Mouse (Mus musculus): Measurements from ENCODE around the gene Pex26. TPM values are rescaled to one million over a fixed set of nuclear protein-coding genes. Genes with fewer than 3 reads are reported as not detected.

Pex26 gene
- polyA plus RNA-seq, 1 experiment from 2014 or later = 6.6 TPM

DNA sequence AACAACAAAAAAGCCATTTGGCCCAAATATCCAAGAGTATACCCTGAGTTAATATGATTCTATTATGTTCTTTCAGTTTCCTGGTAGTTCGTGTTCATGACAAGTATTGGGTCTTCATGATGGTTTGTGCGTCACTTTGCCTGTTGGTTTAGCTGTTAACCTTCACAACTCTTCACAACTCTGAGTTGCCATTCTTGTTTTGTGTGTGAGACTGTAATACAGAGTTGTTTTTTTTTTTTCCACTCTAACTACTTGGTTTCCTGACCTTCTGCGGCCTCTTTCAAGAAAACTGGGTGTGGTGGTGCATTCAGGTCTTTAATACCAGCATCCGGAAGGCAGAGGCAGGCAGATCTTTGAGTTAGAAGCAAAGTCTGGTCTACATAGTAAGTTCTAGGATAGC is 54.7 kb downstream of the Pex26 start:
- Histone ChIP-seq H3K4me1 (no peaks in the 10 kb centered on the region), H3K27ac (no peak overlapping the region), H3K36me3 (no peaks in the 10 kb centered on the region), H3K9me3 (no peaks in the 10 kb centered on the region), H3K27me3 (ENCODE audit: insufficient read depth, poor library complexity, severe bottlenecking) (peaks cover 11% of the 10 kb centered on the region; the same call in 1 of the 2 replicates), H3K4me3 (no peak overlapping the region)
- WGBS = 88% methylated on average over 4 of the region's 4 CpGs
- no peak for DNase-seq (ENCODE audit: low spot score)

DNA sequence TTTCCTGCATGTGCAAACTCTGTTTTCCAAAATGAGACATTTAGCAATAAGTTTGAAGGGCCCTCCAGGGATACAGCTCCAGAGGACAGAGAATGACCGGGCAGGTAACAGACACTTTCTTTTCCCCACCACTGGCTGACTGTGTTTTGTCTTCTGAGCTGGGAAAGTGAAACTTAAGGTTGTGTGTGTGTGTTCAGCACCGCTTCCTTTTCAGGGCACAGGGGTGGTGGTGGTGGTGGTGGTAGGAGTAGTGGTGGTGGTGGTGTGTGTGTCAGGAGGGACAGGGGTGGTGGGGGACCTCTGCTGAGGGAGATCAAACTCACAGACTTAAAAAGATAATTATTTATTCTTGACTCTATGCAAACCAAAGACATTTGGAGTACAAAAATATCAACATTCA is 58.3 kb downstream of the Pex26 start:
- 73% methylated on average over 2 of the region's 2 CpGs for WGBS
- H3K9me3 ChIP-seq = no peaks in the 10 kb centered on the region
- DNase-seq (ENCODE audit: low spot score) = no peak
- no peak overlapping the region for H3K4me3 ChIP-seq
- H3K27me3 ChIP-seq (ENCODE audit: insufficient read depth, poor library complexity, severe bottlenecking) = peaks cover 23% of the 10 kb centered on the region
- no peak overlapping the region for H3K27ac ChIP-seq
- peaks cover 3% of the 10 kb centered on the region; the same call in 1 of the 2 replicates for H3K4me1 ChIP-seq
- H3K36me3 ChIP-seq = no peaks in the 10 kb centered on the region

DNA sequence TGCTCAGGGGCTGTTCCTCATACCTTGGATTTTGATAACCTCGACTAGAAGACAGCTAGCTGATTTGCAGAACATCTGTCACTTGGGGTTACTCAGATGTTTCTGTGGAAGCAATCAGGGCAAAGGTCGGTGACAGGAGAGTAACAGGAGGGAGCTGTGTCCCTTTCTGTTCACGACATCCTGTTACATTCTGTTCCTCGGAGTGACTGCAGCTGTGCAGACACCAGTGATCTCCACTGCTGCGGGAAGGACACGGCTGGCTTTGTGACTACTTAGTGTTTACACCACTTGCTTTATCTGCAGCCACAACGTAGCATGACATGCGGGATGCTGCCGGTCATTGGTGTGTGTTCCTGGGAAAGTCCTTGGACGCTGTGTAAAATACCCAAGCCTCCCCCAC is 59.7 kb downstream of the Pex26 start:
- Histone ChIP-seq H3K4me3 (no peak overlapping the region), H3K9me3 (no peaks in the 10 kb centered on the region), H3K27me3 (ENCODE audit: insufficient read depth, poor library complexity, severe bottlenecking) (peaks cover 36% of the 10 kb centered on the region), H3K36me3 (no peaks in the 10 kb centered on the region), H3K27ac (no peak overlapping the region), H3K4me1 (peaks cover 3% of the 10 kb centered on the region; the same call in 1 of the 2 replicates)
- no peak for DNase-seq (ENCODE audit: low spot score)
- WGBS = 40% methylated on average over 10 of the region's 10 CpGs

DNA sequence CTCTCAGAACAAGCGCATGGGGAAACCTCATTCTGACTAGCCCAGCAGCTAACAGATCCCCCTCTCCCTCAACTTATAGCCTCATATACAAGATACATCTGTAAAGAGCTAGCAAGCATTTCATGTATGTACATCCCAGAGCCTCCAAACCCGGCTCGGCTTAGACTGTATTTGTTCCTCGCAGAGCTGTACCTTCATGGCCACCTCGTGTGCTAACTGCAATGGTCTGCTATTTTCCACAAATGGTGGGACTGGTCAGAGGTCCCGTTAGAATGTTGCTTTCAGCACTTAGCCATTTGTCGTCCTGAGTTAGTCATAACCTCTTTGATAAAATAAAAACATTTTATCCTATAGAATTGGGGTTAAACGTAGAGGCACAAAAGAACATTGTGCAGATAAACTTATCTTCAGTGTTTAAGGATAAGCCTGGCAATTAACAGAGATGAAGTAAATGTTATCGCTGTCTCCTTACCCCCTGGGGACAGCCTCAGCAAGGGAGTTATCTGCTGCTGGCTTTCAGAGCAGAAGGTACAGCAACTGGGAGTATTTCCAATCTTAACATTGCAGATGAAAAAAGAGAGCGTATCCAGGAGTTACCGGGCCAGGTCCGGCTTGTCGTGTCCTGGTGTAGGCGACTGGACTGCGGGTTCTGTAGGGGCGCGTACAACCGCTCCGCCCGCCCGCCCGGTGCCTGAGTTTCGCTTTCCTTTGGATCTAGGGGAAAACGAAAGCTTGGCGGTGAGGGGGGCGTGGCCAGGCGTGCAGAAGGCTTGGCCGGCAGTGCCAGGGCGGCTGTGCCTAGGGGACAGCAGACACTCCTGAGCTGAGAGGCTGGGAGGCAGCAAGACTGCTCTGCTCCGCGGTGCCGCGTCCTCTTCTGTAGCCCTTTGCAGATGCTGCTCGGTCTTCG is 61.9 kb downstream of the Pex26 start, which contains the start of gene Usp18:
Gene Usp18, plus strand, starts transcription at position 780 of the 910 bp plus-strand sequence.
- DNase-seq (ENCODE audit: low spot score) = peak; percentile 89
- Histone ChIP-seq H3K4me3 (peak within 1 kb of the TSS; percentile 66), H3K27me3 (ENCODE audit: insufficient read depth, poor library complexity, severe bottlenecking) (peaks cover 36% of the 10 kb centered on the region), H3K9me3 (no peaks in the 10 kb centered on the region), H3K27ac (peak within 1 kb of the TSS; percentile 56; the same call in 1 of the 2 replicates), H3K4me1 (peaks cover 3% of the 10 kb centered on the region; the same call in 1 of the 2 replicates), H3K36me3 (no peaks in the 10 kb centered on the region)
- WGBS = 7% methylated on average over 35 of the region's 35 CpGs

DNA sequence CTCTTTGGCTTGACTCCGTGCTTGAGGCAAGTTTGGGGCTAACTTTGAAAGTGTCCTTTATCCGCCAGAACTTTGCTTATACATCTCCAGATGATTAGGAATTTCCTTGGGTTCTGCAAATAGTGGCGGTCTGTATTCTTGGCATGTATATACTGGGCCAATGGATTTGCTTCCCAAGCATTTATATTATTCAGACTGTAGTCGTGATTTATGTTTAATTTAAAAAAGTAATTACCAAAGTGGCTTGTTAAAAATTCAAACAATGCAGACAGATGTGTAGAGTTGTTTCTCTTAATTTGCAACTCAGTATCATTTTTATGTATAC is 62.5 kb downstream of the Pex26 start:
- no peaks in the 10 kb centered on the region for H3K36me3 ChIP-seq
- DNase-seq (ENCODE audit: low spot score) = no peak
- H3K9me3 ChIP-seq = no peaks in the 10 kb centered on the region
- peak overlapping the region; percentile 66 for H3K4me3 ChIP-seq
- peaks cover 36% of the 10 kb centered on the region for H3K27me3 ChIP-seq (ENCODE audit: insufficient read depth, poor library complexity, severe bottlenecking)
- H3K27ac ChIP-seq = peak overlapping the region; percentile 56; the same call in 1 of the 2 replicates
- H3K4me1 ChIP-seq = peaks cover 3% of the 10 kb centered on the region; the same call in 1 of the 2 replicates
- WGBS = 17% methylated on average over 4 of the region's 4 CpGs

Other genes with a start within 250 kb of the Pex26 start
- 25.8 and 37.3 TPM in 2 replicates for gene Mical3, start 52.7 kb upstream of the Pex26 start, polyA plus RNA-seq (2016; fragmentation: Nextera tagmentation; extraction: Ambion mirVana)
- 0.95 and 2.3 TPM in 2 replicates for gene Tuba8, start 27.0 kb downstream of the Pex26 start, polyA plus RNA-seq (2016; fragmentation: Nextera tagmentation; extraction: Ambion mirVana)
- 0.62 and 1.5 TPM in 2 replicates for gene Usp18, start 62.2 kb downstream of the Pex26 start, polyA plus RNA-seq (2016; fragmentation: Nextera tagmentation; extraction: Ambion mirVana)
- gene Slc6a13, start 116.6 kb downstream of the Pex26 start, polyA plus RNA-seq (2016; fragmentation: Nextera tagmentation; extraction: Ambion mirVana) = 10.9 and 12.2 TPM in 2 replicates
- gene Slc6a12, start 159.4 kb downstream of the Pex26 start, polyA plus RNA-seq (2016; fragmentation: Nextera tagmentation; extraction: Ambion mirVana) = 0.25 TPM in 1 of 2 replicates, not detected in the other